ENCODE assay signal across 31 mouse cellular contexts in genomic region chr16:4945415-4945814, GRCm38 (mm10). TPM values are rescaled to one million over a fixed set of nuclear protein-coding genes. Genes with fewer than 3 reads are reported as not detected.
"Had no signal": no experiment of that assay in that cellular context is flagged by ENCODE, and none has a peak within 500 bp of the region (broad histone marks: within the 10 kb centered on the region; RNA-seq: fewer than 3 reads in every experiment).

No protein-coding gene starts in this region.

- H3K4me2 ChIP-seq: heart, embryonic 11.5 days; heart, embryonic 13.5 days; heart, embryonic 15.5 days; hindbrain, embryonic 13.5 days; intestine, embryonic 15.5 days; limb, embryonic 12.5 days; liver, embryonic 13.5 days had no signal

- H3K27me3 ChIP-seq: heart, embryonic 13.5 days; heart, embryonic 15.5 days; hindbrain, embryonic 13.5 days; intestine, embryonic 15.5 days; limb, embryonic 12.5 days; liver, embryonic 13.5 days had no signal

- H3K9ac ChIP-seq: heart, embryonic 13.5 days; heart, embryonic 15.5 days; hindbrain, embryonic 13.5 days; intestine, embryonic 15.5 days; limb, embryonic 12.5 days; liver, embryonic 13.5 days had no signal

- H3K27ac ChIP-seq: heart, adult 2 months; heart, embryonic 13.5 days; heart, embryonic 15.5 days; hindbrain, embryonic 13.5 days; intestine, embryonic 15.5 days; left cerebral cortex, adult 2 months; limb, embryonic 10.5 days; limb, embryonic 12.5 days; liver, embryonic 13.5 days had no signal

- ATAC-seq: hindbrain, embryonic 16.5 days; inflammation-experienced regulatory T-cells, adult 6 months; intestine, embryonic 15.5 days; intestine, postnatal 0 days had no signal

- DNase-seq: gastrocnemius, postnatal 14 days; gastrocnemius, postnatal 36 days; heart, adult 11 months; heart, adult 2 months; heart, postnatal 14 days; heart, postnatal 36 days; kidney, postnatal 10 days; kidney, postnatal 4 days; liver, embryonic 13.5 days had no signal

- H3K9me3 ChIP-seq: heart, embryonic 13.5 days; heart, embryonic 15.5 days; hindbrain, embryonic 13.5 days; intestine, embryonic 15.5 days; limb, embryonic 10.5 days; limb, embryonic 12.5 days; liver, embryonic 13.5 days had no signal

- H3K4me3 ChIP-seq: heart, adult 2 months; heart, embryonic 13.5 days; heart, embryonic 15.5 days; hindbrain, embryonic 13.5 days; intestine, embryonic 15.5 days; left cerebral cortex, adult 2 months; limb, embryonic 10.5 days; limb, embryonic 12.5 days; liver, embryonic 13.5 days had no signal

- H3K4me1 ChIP-seq: heart, embryonic 13.5 days had no signal

RNA-seq across cellular contexts. Expression of gene Sept12, which starts 52.2 kb away (rescaled TPM):
- total RNA-seq: gastrocnemius, adult 18-20 months; gastrocnemius, adult 8-10 months; gastrocnemius, postnatal 14 days; gastrocnemius, postnatal 36 days; heart, adult 2 months; heart, postnatal 14 days; heart, postnatal 36 days; hematopoietic stem cell, adult 5-6 weeks; layer of hippocampus, adult 8-10 months; layer of hippocampus, postnatal 10 days; layer of hippocampus, postnatal 25 days; left cerebral cortex, adult 2 months; left cerebral cortex, postnatal 14 days; left cerebral cortex, postnatal 36 days had no signal
- polyA plus RNA-seq: heart, embryonic 11.5 days; heart, embryonic 13.5 days; heart, embryonic 15.5 days; heart, postnatal 0 days; hindbrain, embryonic 11.5 days; hindbrain, embryonic 13.5 days; hindbrain, embryonic 16.5 days; inflammation-experienced regulatory T-cells, adult 6 months; intestine, embryonic 15.5 days; intestine, postnatal 0 days; kidney, embryonic 16.5 days; limb, embryonic 10.5 days; liver, embryonic 13.5 days had no signal
